Mouse (Mus musculus) Muller cell, postnatal 12 days (primary cell): Measurements from ENCODE around the gene Trio.

Experiments
- DNase-seq: peaks from one replicate; pipeline ENCODE4 v3.0.0-alpha.2; 2015; ENCODE audit errors: inconsistent ontology term

Trio gene

GRCm38 (mm10) chr15:27991892-27992593 lies 33.6 kb downstream of the Trio start:
- DNase-seq, result no peak

DNA sequence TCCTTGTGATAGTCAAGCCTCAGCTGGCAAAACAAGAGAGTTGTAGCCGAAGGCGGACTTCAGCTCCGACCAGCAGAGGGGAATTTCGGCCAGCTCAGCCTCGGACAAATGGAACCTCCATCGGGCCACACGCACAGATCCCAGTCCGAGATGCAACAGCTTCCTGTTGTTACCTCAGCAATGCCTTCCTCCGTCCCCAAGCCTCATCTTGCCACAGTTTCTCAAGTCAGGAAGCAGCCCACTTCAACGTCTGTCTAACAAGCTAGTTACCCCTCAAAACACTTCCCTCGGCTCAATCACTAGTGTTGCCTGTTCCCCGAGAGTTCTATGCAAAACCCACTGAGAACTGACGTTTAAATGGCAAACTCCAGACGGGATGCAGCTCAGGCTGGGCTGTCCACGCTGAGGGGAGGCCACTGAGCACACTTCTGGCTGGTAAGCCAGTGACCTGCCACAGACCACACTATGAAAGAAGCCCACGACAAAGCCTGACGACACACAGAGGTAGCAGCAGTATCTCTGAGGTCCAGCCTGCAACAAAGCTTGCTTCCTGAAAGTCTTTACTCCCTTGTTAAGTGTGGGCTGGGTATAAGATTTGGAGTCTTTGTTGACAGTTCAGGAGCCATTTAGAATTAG lies 34.5 kb downstream of the Trio start:
- no peak for DNase-seq

- DNase-seq, result no peak
Observed at GRCm38 (mm10) chr15:27987979-27988378, 37.7 kb downstream of the Trio start.

GRCm38 (mm10) chr15:27984881-27985280 lies 40.8 kb downstream of the Trio start:
- no peak for DNase-seq

- DNase-seq, result no peak
Observed at GRCm38 (mm10) chr15:27981764-27982500, 43.7 kb downstream of the Trio start.

- DNase-seq, result no peak
Observed at GRCm38 (mm10) chr15:27981258-27981657, 44.4 kb downstream of the Trio start.

DNA sequence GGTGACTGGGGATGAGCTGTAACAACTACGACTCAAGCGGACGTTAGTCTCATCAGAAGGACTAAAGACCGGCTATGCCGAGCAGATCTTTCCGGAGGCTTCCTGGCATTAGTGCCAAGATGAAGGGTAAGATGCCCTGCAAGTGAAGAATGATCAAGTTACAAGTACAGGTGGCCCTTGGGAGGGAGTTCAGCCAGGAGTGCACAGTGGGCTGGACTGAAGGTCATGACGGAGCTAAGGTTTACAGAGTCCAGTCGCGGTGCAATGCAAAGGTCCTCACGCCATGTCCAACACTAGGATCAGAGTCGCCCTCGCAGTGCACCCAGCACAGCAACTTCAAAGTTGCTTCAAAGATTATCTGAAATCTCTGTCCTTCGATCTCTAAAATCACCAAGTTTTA lies 45.2 kb downstream of the Trio start:
- DNase-seq, result no peak

DNA sequence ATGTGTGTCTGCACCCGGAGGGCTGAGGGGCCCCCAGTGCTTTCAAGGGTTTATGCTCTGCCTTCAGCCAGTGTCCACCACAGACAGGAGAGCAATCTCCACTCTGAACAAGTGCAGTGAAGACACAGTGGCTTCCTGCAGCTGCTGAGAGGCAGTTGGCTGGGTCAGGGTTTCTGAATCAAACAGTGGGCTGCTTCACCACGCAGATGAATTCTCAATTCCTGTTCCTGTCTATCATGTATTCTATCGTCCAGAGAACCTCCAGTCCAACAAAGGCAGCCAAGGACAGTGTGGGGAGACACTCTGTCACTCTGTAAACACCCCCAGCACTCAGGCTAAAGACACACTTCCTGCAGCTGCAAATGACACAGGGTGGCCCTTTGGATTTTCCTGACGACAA lies 48.7 kb downstream of the Trio start:
- peak; percentile 75 for DNase-seq

GRCm38 (mm10) chr15:27976366-27976765 lies 49.3 kb downstream of the Trio start:
- no peak for DNase-seq

- no peak for DNase-seq
Observed at GRCm38 (mm10) chr15:27974637-27975036, 51.0 kb downstream of the Trio start.

DNA sequence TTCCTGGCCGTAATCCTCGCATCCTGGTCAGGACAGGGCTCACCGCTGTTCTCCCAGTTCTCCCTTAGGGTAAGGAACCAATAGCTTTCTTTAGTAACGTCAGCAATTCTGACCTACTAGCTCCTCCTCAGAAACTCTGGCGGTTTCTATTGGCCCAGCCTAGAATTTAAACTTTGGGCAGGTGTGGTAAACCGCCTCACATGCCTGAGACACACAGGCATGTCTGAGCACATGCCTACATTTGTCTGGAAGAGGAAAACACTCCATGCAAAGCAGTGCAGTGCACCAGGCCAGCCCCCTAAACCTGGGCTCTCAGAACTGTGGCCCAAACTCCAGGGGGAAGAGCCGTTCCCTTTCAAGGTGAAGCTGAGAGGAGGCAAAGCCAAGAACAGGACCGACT lies 57.5 kb downstream of the Trio start:
- no peak for DNase-seq

GRCm38 (mm10) chr15:27967128-27967876 lies 58.3 kb downstream of the Trio start:
- no peak for DNase-seq

DNA sequence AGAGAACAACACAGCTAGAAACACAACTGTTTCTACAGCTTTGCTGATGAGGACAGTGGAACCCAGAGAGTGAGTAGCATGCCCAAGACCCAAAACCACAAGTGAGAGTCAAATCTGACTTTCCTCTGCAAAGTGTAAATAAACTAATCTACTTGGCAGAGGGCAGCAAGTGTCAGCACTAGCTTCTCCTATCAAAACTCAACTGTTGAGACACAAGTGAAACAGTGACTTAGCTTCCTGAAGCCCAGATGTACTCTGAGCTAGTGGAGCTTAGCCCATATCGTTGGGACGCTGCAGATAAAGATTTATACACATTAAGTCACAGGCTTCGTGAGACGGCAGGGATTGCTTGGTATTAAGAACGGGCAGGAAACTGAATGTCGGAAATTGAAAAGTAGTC lies 60.8 kb downstream of the Trio start:
- DNase-seq, result no peak

DNA sequence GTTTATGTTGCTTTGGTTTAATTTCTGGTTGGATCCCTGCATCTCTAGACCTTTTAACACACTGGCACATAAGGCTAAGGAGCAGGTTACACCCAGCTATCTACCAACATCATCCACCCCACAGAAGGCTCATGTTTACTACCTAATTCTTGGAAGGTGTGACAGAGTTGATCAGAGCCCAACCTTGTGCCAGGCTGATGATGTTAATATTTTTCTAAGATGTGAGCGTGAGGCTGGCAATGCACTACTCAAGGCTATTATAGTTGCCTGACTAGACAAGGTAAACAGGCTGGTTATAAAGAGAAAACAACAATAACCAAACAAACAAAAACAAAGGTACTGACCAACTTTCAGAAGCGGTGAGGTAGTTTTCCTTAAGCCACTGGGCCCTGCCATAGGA lies 62.1 kb downstream of the Trio start:
- no peak for DNase-seq

- no peak for DNase-seq
Observed at GRCm38 (mm10) chr15:27960642-27961041, 65.0 kb downstream of the Trio start.

GRCm38 (mm10) chr15:27957867-27958266 lies 67.8 kb downstream of the Trio start:
- no peak for DNase-seq

DNA sequence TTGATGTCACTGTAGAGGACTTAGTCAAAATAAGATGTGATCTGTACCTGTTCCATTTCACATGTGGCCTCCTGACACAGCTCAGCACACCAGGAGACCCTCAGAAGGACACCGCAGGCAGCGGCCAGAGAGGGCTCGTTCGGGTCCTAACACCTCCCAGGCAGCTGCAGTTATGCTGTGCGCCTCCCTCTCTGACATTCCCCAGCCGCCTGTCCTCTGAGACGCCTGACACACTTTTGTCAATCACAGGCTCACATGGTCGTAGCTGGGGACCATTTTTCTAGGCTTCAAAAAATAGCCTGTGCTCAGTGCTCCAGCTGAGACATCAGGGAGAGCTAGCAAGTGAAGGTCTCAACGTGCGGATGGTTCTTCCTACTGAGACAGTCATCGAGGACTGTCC lies 70.0 kb downstream of the Trio start:
- peak; percentile 72 for DNase-seq

DNA sequence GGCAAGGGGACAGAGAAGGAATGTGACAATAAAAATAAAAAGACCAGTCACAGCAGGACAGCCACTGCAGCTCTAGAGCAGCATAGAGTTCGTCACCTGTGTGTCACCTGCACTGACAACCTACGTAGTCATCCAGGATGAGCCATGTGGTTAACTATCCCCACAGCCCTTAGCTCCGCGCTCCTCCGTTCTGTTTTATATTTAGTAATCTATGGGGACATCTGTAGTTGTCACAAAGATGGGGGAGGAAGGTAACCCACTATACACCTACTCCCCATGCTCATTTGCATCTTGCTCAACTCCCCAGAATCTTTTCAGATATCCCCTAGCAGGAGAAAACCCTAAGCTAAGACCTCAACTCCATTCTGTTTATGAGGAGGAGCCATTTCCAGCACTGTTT lies 71.3 kb downstream of the Trio start:
- no peak for DNase-seq

- DNase-seq, result no peak
Observed at GRCm38 (mm10) chr15:27953570-27953969, 72.1 kb downstream of the Trio start.

DNA sequence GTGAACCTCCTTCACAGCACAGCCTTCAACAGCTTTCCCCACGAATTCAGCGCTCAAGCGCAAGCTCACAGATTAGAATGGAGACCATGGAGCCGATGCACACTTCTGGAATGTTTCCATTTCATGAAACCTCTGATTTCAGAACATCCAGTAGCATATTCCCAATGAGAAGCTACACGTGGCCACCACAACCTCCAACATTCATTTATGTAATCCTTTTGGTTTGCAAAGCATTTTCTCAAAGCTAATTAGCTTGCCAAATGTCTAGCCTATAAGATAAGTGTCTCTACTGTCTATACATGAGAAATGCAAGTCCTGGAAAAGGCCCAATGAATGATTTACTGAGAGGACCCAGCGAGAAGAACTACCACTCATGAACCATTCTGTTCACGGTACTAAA lies 74.5 kb downstream of the Trio start:
- DNase-seq, result no peak

DNA sequence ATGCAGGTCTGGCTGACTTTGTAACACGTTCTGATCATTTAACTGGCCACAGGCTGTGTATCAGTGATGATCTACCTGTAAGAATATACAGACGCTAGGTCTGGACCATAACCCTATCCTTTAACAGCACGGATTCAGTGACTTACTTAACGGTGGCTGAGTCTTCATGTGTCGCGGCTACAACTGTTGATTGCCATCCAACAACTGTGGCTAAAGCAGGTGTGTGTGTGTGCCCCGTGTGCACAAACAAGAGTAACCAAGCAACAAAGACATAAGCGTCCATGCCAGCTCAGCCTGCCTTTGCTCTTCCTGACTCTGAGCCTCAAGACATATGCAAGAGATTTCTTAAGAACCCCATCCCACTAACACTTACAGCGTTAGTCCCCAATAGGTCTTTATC lies 76.5 kb downstream of the Trio start:
- DNase-seq, result no peak

DNA sequence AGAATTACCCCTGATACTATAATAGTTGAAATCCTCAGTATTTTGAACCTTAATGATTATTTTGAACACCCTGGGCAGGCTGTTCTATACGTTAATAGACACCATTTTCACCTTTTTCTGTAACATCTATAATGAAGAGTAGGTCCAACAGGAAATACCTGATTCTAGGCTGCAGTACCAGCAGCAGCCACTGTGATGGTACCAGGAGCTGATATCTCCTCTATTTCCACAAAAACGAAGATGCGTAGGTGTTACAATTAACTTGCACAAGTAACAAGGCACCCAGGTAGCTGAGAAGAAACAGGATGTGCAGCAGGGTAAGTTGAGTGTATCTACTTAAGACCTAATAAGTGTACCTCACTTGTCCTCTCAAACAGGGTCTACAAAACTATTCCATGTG lies 77.8 kb downstream of the Trio start:
- no peak for DNase-seq
